Mouse (Mus musculus) neutrophil, adult 5-6 weeks (primary cell): ENCODE data around the gene Clptm1. TPM values are rescaled to one million over a fixed set of nuclear protein-coding genes. Genes with fewer than 3 reads are reported as not detected.
"Not testable (repeated sequence)": the region's sequence is repeated elsewhere in the genome, so short reads cannot be mapped to it uniquely, and the experiment has no call there.

Experiments used
- ATAC-seq: fragments of 151-379, 151-347 bp; 2 replicates; pipeline ENCODE4 v1.8.0; 2017; ENCODE audit warnings: mild to moderate bottlenecking, moderate TSS enrichment; ENCODE audit not compliant: insufficient number of reproducible peaks, poor library complexity, low FRiP score, severe bottlenecking; ENCODE audit errors: extremely low read depth
- total RNA-seq: library from RNA; stranded (forward); fragments of 200-1000 nt; gene quantifications from 2 replicates; pipeline ENCODE4 v1.2.3, GENCODE M21; 2017

Gene Clptm1
- total RNA-seq, 1 experiment from 2014 or later, result 45.9 TPM

GRCm38 (mm10) chr7:19628192-19628535 lies 36.7 kb downstream of the Clptm1 start:
- ATAC-seq, result no peak

DNA sequence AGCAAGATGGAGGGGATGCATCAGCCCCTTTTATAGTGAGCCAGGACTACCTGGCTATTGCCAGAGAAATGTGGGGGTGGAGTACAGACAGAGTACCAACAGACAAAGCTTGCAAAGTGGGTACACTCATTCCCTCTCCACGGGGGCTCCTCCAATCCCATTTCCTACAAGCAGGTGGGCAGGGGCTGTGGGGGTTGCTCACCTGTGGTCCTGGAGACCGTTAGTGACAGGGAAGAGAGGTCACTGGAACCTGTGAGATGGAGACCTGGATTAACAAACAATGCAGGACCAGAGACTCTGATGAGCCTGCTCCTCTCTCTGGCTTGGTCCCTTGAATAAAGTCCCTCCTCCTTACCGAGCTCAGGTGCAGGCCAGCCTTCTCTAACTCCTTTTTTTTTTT lies 37.1 kb downstream of the Clptm1 start:
- ATAC-seq, result no peak

GRCm38 (mm10) chr7:19623433-19623832 lies 41.4 kb downstream of the Clptm1 start:
- no peak for ATAC-seq

DNA sequence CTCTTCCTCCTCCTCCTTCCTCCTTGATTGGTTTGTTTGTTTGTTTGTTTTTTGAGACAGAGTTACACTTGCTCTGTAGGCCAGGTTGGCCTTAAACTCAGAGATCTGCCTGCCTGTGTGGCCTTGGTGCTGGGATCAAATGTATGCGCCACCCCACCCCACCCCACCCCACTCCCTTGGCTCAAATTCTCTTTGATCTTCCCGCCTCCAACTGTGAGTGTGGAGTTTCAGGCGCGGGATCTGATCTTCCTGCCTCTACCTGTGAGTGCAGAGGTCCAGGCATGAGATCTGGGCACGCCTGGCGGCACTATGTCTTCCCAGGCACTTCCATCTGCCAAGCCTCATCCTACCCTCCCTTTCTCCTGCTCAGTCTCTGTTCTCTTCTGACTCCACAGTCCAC lies 42.6 kb downstream of the Clptm1 start:
- ATAC-seq, result no peak

DNA sequence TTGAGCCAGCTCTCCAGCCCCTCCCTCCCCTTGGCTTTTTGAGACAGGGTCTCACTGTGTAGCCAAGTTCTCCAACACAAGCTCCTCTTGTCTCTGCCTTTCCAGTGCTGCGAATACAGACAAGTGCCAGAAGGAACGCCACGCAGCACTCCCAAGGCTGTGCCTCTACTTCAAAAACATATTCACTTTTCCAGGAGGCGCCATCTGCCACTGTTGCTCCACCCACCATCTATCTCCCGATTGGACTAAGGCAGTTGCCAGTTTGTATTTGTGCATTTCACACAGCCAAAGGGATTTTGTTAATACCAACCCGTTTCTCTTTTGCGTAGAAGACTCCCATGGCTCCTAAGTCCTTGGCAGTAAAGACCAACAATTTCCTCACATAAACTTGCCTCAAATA lies 44.0 kb downstream of the Clptm1 start:
- ATAC-seq, result no peak

DNA sequence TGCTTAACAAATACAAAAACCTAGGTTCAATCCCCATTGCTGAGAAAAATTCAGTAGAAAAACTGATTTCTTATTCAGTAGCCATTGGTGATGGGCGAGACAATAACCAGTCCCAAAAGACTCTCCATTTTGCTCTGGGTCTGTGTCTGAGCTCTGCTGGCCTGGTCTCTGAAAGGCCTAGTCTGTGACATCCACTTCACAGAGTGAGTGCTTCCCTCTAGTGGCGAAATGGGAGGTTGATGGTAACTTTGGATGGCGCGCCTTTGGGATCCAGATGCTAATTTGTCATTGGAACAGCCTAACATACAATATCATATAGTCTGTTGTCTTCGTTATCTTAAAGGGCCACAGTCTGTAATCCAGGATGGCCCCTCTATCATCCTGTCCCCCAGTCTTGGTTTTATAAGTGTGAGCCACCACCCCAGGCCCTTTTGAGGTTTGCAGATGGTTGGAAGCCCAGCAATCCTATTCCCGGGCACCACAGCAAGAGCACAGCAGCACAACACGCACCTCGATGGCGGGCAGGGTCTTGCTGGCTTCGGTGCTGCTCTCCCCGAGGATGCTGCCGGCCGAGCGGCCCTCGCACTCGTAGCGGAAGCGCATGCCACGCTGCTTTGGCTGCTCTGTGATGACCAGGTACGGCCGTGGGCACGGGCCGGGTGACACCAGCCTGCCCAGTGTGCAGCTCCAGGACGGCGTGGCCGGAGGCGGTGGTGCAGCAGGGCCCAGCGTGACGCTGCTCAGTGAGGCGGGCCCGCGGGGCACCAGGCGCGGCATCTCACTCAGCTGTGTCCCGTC lies 45.6 kb downstream of the Clptm1 start:
- peak; percentile 64 for ATAC-seq

DNA sequence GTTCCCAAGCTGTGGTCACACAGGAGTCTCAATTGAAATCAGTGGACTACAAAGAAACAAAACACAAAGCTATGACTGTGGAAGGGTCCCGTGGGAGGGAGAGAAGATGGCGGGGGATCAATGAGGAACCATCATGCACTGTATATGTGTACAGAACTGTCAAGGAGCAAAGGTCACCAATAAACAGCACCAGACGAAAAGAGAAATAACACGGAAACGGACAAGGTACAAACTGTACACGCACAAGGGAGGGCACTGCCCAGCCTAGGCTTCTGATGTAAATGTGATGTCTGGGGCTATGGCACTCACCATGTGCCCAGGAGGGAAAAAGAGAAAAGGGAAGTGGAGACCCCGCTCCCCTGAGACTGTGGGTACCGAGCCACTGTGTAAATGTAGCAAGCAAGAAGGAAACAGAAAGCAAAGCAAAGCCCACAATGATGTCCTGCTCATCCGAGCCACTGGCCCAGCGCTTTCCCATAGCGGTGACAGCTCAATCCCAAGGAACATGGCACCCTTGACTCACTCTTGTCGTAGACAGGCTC lies 49.7 kb downstream of the Clptm1 start:
- ATAC-seq, result peak; percentile 70

- no peak for ATAC-seq
Observed at GRCm38 (mm10) chr7:19610969-19611368, 53.9 kb downstream of the Clptm1 start.

GRCm38 (mm10) chr7:19609641-19610332 lies 55.0 kb downstream of the Clptm1 start:
- no peak for ATAC-seq

DNA sequence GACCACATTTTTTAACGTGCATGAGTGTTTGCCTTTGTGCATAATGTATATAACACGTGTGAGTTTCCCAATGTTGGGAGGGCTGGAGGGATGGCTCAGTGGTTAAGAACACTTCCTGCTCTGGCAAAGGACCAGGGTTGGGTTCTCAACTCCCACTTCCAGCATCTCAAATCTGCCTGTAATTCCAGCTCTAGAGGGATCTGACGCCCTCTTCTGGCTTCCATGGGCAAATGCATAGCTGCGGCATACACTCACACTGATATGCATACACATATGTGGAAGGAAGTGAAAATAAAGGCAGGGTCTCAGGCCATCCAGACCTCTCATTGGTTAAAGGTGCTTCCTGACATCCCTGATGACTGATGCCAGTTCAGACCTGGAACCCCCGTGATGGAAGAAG lies 57.5 kb downstream of the Clptm1 start:
- ATAC-seq, result no peak

GRCm38 (mm10) chr7:19604606-19605214 lies 60.1 kb downstream of the Clptm1 start:
- not testable (repeated sequence) for ATAC-seq

- peak; percentile 97 for ATAC-seq
Observed at GRCm38 (mm10) chr7:19603849-19604605, 60.8 kb downstream of the Clptm1 start, which contains the start of gene Clasrp. Clasrp (minus strand) TSS chr7:19604486.

GRCm38 (mm10) chr7:19603055-19603454 lies 61.8 kb downstream of the Clptm1 start:
- ATAC-seq, result no peak

DNA sequence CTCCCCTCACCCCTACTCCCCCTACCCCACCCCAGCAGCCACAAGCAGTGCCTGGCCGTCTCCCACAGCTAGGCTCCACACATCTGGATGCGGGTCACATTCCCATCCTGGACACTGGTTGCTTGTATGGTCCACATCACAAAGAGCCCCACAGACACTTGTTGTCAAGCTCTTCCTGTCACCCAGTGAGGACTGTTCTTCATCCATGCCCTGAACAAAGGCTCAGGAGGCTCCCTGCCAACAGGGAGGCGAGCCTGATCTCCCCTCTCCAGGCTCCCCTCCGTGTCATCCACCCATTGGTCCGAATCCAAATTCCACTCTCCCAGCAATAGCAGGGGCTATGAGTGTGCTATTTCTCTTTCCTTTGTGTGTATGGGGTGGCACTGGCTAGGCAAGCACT lies 64.3 kb downstream of the Clptm1 start:
- no peak for ATAC-seq

DNA sequence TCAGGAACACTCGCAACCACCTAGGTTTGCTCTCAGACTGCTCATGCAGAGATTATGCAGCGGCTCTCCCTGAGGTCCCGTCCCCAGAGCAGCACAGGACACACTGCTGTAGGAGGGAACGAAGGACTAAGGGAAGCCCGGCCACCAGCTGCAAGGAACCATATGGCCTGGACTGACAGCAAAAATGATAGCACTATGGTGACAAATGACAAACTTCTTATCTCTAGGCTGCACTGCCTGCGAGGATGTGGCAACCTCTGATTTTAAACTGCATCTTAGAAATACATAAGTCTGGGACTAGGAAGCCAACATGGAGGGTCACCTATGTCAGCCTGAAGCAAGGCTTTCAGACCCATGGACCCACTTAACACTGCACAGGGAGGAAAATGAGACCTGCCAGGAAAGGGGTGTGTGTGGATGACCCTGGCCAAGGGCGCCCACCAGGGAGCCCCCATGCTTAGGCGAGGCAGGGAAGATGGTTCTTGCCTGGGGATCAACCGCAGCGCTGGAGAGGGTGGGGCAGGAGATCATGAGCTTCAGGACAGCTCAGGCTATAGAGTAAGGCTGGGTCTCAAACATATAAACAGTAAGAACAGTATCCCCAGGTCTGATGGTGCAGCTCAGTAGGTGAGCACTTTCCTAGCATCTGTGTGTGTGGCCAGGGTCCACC lies 71.6 kb downstream of the Clptm1 start:
- no peak for ATAC-seq

DNA sequence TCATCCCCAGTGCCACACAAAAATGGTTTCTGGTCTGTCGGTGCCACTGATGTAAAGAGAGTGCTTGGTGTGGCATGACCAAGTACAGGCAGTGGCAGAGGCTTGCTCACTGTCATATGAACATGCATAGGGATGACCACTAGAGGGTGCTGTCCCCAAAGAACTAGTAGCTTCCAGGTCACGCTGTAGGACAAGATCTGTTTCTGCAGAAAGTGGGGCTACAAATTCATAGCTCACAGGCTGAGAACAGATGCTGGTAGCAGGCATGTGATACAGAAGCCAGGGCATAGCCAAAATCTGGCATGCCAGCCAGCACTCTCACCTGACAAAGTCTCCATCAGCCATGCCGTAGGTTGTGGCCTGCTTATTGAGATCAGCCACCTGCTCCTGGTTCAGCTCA lies 74.9 kb downstream of the Clptm1 start:
- peak; percentile 68 for ATAC-seq

- peak; percentile 10; the same call in 1 of the 2 replicates for ATAC-seq
Observed at GRCm38 (mm10) chr7:19589207-19589606, 75.6 kb downstream of the Clptm1 start.

DNA sequence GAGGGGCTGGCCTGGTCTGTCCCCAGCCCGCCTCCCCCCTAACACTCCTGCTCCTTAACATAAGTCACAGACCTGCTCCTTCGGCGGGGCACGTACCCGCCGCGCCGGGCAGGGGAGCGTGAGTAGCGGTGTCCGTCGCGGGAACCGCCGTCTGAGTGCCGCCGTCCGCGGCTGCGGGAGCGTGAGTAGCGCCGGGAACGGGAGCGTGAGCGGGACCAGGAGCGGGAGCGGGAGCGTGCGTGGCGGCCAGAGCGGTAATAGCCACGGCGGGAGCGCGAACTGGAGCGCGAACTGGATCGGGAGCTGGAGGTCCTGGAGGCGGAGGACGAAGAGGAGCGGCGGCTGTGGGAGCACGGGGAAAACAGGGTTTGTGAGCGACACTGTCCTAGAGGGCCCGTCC lies 78.6 kb downstream of the Clptm1 start:
- ATAC-seq, result no peak
